Mouse (Mus musculus) megakaryocyte, embryonic 14.5 days (primary cell): Measurements from ENCODE around the gene Cpa2.

Source experiments
- FLI1 ChIP-seq: IDR thresholded peaks from 2 replicates; pipeline ENCODE4 v1.6.1; 2012; ENCODE audit warnings: low read length, inconsistent platforms, mixed read lengths
- GATA1 ChIP-seq: IDR thresholded peaks from 3 replicates; pipeline ENCODE4 v1.6.1; 2012; ENCODE audit warnings: mixed read lengths, low read length, inconsistent platforms, borderline replicate concordance

DNA sequence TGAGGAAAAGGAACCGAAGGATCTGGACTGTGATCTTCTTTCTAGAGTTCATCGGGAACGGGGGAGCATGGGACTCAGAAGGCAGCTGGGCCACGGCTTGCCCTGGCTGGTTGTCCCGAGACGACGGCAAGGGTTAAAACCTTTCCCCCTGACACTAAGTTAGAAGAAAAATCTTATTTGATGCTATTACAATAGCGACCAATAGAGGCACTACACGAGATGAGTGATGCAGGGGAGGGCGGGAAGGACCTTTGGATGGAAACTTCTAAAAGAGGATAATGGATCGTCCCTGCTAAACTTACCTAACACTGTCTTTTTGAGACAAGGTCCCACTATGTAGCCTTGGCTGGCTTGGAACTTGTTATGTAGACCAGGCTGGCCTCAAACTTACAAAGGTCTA, 21.0 kb upstream of the Cpa2 start:
- no peak for TF ChIP-seq GATA1
- no peak for TF ChIP-seq FLI1
